Mouse (Mus musculus) lung, postnatal 36 days (tissue): ENCODE data around the gene Itpr3.
A peak's percentile ranks its signal among the peaks of the same experiment; 100 is the strongest.

Experiments
- DNase-seq: peaks from one replicate; pipeline ENCODE4 v3.0.0; 2022; ENCODE audit warnings: mixed read lengths

Itpr3 gene

GRCm38 (mm10) chr17:27073778-27074177 is 16.7 kb downstream of the Itpr3 start:
- no peak for DNase-seq

- DNase-seq, result no peak
Measured at GRCm38 (mm10) chr17:27074236-27074635, 17.1 kb downstream of the Itpr3 start.

- no peak for DNase-seq
Measured at GRCm38 (mm10) chr17:27074849-27075745, 18.0 kb downstream of the Itpr3 start.

- DNase-seq, result no peak
Measured at GRCm38 (mm10) chr17:27077133-27077532, 20.0 kb downstream of the Itpr3 start.

GRCm38 (mm10) chr17:27077920-27078319 is 20.8 kb downstream of the Itpr3 start:
- no peak for DNase-seq

- DNase-seq, result no peak
Measured at GRCm38 (mm10) chr17:27078499-27078898, 21.4 kb downstream of the Itpr3 start.

GRCm38 (mm10) chr17:27081868-27082267 is 24.8 kb downstream of the Itpr3 start:
- DNase-seq, result no peak

- no peak for DNase-seq
Measured at GRCm38 (mm10) chr17:27082796-27083195, 25.7 kb downstream of the Itpr3 start.

GRCm38 (mm10) chr17:27083601-27084000 is 26.5 kb downstream of the Itpr3 start:
- peak; percentile 50 for DNase-seq

- DNase-seq, result peak; percentile 82
Measured at GRCm38 (mm10) chr17:27085676-27086075, 28.6 kb downstream of the Itpr3 start.

GRCm38 (mm10) chr17:27087426-27087825 is 30.3 kb downstream of the Itpr3 start:
- DNase-seq, result peak; percentile 31

- DNase-seq, result no peak
Measured at GRCm38 (mm10) chr17:27090068-27090467, 33.0 kb downstream of the Itpr3 start.

GRCm38 (mm10) chr17:27095690-27096089 is 38.6 kb downstream of the Itpr3 start:
- DNase-seq, result peak; percentile 65

- no peak for DNase-seq
Measured at GRCm38 (mm10) chr17:27101675-27102074, 44.6 kb downstream of the Itpr3 start.

- no peak for DNase-seq
Measured at GRCm38 (mm10) chr17:27105698-27106470, 48.8 kb downstream of the Itpr3 start.

GRCm38 (mm10) chr17:27106745-27107144 is 49.6 kb downstream of the Itpr3 start:
- DNase-seq, result peak; percentile 53

GRCm38 (mm10) chr17:27107936-27108335 is 50.8 kb downstream of the Itpr3 start:
- no peak for DNase-seq

GRCm38 (mm10) chr17:27110072-27110471 is 53.0 kb downstream of the Itpr3 start:
- DNase-seq, result peak; percentile 79

GRCm38 (mm10) chr17:27118676-27119539 is 61.8 kb downstream of the Itpr3 start:
- DNase-seq, result no peak

- DNase-seq, result no peak
Measured at GRCm38 (mm10) chr17:27119540-27119895, 62.4 kb downstream of the Itpr3 start.

GRCm38 (mm10) chr17:27119954-27120353 is 62.9 kb downstream of the Itpr3 start:
- DNase-seq, result no peak

GRCm38 (mm10) chr17:27120561-27121024 is 63.5 kb downstream of the Itpr3 start:
- DNase-seq, result peak; percentile 77

GRCm38 (mm10) chr17:27121266-27121665 is 64.2 kb downstream of the Itpr3 start:
- DNase-seq, result no peak
